Mouse (Mus musculus): ENCODE results near the gene Rapgef2.

GRCm38 (mm10) chr3:79210243-79210642 is 76.1 kb downstream of the Rapgef2 start:
- no peak for TF ChIP-seq CTCF (conservative IDR thresholded peaks at IDR 0.05; ENCODE audit: low read length)
- TF ChIP-seq NANOG (IDR thresholded peaks at IDR 0.05; ENCODE audit: borderline replicate concordance, low read length), result no peak
- TF ChIP-seq POU5F1 (IDR thresholded peaks at IDR 0.05; ENCODE audit: borderline replicate concordance, low read length), result no peak

Data from E14TG2a.4 (cell line).